Mouse (Mus musculus): Measurements from ENCODE around the gene Pwwp2b. TPM values are rescaled to one million over a fixed set of nuclear protein-coding genes. Genes with fewer than 3 reads are reported as not detected.

Gene Pwwp2b
- polyA plus RNA-seq, 1 experiment from 2014 or later: 8.7 TPM

DNA sequence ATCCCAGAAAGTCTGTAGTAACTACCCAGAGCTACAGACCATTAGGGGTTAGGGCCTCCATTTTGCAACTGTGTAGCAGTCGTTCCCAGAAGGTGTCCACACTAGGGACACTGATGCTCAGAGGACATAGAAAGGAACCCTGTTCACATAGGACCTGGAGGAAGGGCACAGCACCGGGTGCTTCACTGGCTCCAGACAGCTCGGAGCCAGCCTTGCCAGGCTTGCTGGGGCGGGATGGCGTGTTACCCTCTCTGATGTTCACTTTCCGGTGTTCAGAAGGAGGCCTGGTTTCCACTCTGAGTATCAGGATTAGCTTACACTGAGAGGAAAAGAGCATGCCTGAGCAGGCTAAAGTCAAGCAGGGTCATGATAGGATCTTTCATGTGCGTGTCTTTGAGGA is 32.3 kb upstream of the Pwwp2b start:
- ATAC-seq (replicated peaks; ENCODE audit: low FRiP score): no peak
- H3K4me1 ChIP-seq: peaks cover 32% of the 10 kb centered on the region
- no peak overlapping the region for H3K4me2 ChIP-seq
- no peak overlapping the region for H3K4me3 ChIP-seq (replicated peaks)
- no peaks in the 10 kb centered on the region for H3K36me3 ChIP-seq
- H3K9ac ChIP-seq: no peak overlapping the region
- H3K27me3 ChIP-seq: no peaks in the 10 kb centered on the region
- H3K9me3 ChIP-seq (replicated peaks): no peaks in the 10 kb centered on the region
- WGBS: 84% methylated on average over 7 of the region's 7 CpGs
- no peak overlapping the region for H3K27ac ChIP-seq

DNA sequence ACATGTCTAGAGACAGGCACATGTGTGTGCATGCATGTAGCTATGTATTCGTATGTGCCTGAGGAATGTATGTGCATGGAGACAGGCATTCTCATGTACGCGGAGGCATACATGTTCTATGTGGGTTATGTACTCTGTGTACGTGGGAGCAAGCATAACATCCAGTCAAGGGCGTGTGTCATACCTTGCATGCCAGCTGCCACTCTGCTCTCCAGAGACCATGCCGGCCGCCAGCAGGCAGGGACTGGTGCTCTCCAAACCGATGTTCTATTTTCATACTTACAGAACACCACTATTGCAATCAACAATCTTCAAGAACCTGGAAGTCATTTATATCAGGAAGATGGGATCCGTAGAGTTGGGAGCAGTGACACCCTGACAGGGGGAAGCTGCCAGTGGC is 31.8 kb upstream of the Pwwp2b start:
- Histone ChIP-seq H3K4me2 (no peak overlapping the region), H3K27me3 (no peaks in the 10 kb centered on the region), H3K27ac (no peak overlapping the region), H3K9ac (no peak overlapping the region), H3K4me1 (peaks cover 32% of the 10 kb centered on the region), H3K9me3 (replicated peaks) (no peaks in the 10 kb centered on the region), H3K4me3 (replicated peaks) (no peak overlapping the region), H3K36me3 (no peaks in the 10 kb centered on the region)
- WGBS: 87% methylated on average over 9 of the region's 9 CpGs
- no peak for ATAC-seq (replicated peaks; ENCODE audit: low FRiP score)

- Histone ChIP-seq H3K27ac (no peak overlapping the region), H3K4me2 (no peak overlapping the region), H3K4me3 (replicated peaks) (no peak overlapping the region), H3K4me1 (peaks cover 29% of the 10 kb centered on the region), H3K9ac (no peak overlapping the region), H3K9me3 (replicated peaks) (no peaks in the 10 kb centered on the region), H3K27me3 (no peaks in the 10 kb centered on the region), H3K36me3 (no peaks in the 10 kb centered on the region)
- 83% methylated on average over 7 of the region's 7 CpGs for WGBS
- ATAC-seq (replicated peaks; ENCODE audit: low FRiP score): no peak
These were observed 31.2 kb upstream of the Pwwp2b start for GRCm38 (mm10) chr7:139217046-139217445.

DNA sequence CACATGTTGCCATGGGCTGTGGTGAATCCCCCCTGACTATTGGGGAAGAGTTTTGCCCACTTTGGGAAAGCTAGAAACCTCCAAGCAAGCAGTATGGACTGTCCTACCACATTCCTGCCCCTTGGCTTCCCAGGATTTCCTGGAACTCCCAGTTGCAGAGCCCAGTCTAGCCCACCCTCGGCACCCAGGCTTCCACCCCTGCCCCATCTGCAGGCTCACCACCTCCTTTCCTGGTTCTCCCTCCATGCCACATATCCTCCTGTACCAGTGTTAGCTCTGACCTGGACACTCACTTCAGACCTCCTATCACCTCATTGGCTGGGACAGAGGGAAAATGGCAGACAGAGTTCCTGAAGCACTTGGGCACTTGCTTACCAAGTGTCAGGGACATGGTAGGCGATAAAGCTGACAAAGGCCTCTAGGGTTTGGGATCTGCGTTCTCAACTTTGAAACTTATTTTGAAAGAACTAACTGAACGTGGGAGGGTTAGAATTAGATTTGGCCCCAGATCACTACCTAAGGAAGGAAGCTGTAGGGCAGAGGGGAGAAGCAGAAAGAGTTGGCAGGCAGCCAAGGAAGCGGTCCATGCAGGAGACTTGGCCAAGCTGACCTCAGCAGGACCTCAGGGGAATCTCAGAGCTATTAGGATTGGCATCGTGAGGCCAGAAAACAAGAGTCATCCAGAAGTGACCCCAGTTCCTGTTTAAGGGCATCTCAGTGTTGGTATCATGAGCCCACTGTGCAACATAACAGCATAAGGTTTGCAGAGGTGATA is 29.5 kb upstream of the Pwwp2b start:
- Histone ChIP-seq H3K27ac (peak overlapping the region; percentile 37; the same call in 1 of the 2 replicates), H3K4me3 (replicated peaks) (no peak overlapping the region), H3K9ac (no peak overlapping the region), H3K36me3 (no peaks in the 10 kb centered on the region), H3K27me3 (no peaks in the 10 kb centered on the region), H3K4me1 (peaks cover 18% of the 10 kb centered on the region), H3K9me3 (replicated peaks) (no peaks in the 10 kb centered on the region), H3K4me2 (no peak overlapping the region)
- 46% methylated on average over 6 of the region's 6 CpGs for WGBS
- ATAC-seq (replicated peaks; ENCODE audit: low FRiP score): no peak

GRCm38 (mm10) chr7:139219486-139219885 is 28.8 kb upstream of the Pwwp2b start:
- Histone ChIP-seq H3K27me3 (no peaks in the 10 kb centered on the region), H3K9me3 (replicated peaks) (no peaks in the 10 kb centered on the region), H3K4me2 (no peak overlapping the region), H3K4me3 (replicated peaks) (no peak overlapping the region), H3K9ac (no peak overlapping the region), H3K27ac (no peak overlapping the region), H3K36me3 (no peaks in the 10 kb centered on the region), H3K4me1 (peaks cover 19% of the 10 kb centered on the region)
- ATAC-seq (replicated peaks; ENCODE audit: low FRiP score): no peak
- 82% methylated on average over 5 of the region's 5 CpGs for WGBS

DNA sequence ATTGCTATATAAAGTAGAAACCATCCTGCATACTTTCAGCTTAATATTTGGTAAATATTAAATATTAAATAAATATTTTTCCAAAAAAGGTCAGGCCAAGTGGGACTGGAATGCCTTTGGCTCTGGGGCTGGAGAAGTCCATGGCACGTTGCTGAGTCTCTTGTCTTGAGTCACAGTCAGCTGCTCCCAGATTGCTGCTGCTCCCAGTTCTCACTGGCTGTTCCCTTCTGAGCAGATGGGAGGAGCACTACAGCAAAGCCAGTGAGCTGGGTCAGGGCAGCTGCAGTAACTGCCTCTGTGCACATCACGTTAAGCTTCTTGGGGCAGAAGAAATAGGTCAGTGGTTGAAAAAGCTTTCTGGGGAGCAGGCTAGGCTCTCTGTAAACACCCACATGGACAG is 28.0 kb upstream of the Pwwp2b start:
- Histone ChIP-seq H3K27me3 (no peaks in the 10 kb centered on the region), H3K4me3 (replicated peaks) (no peak overlapping the region), H3K9ac (no peak overlapping the region), H3K4me1 (peaks cover 27% of the 10 kb centered on the region), H3K9me3 (replicated peaks) (no peaks in the 10 kb centered on the region), H3K36me3 (no peaks in the 10 kb centered on the region), H3K4me2 (no peak overlapping the region), H3K27ac (no peak overlapping the region)
- WGBS: 28% methylated on average over 2 of the region's 2 CpGs
- no peak for ATAC-seq (replicated peaks; ENCODE audit: low FRiP score)

DNA sequence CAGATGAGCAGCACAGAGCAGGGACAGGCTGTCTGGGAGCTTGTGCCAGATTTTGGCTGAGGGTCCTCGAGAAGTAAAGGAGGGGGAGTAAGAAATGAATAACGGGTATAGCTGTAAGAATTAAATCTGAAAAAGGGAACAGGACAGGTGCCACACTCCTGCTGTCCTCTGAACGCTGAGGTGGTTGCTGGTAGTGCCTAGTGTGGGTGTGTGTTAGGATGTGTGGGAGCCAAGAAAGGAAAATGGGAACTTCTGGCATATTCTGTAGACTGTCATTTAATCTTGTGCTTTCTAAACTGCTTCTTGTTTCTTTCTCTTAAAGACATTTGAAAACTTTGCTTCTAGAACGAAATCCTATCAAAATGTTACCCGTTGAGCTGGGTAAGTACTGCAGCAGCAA is 27.2 kb upstream of the Pwwp2b start:
- no peak for ATAC-seq (replicated peaks; ENCODE audit: low FRiP score)
- H3K27me3 ChIP-seq: no peaks in the 10 kb centered on the region
- H3K27ac ChIP-seq: no peak overlapping the region
- no peaks in the 10 kb centered on the region for H3K36me3 ChIP-seq
- H3K4me2 ChIP-seq: no peak overlapping the region
- no peaks in the 10 kb centered on the region for H3K9me3 ChIP-seq (replicated peaks)
- 79% methylated on average over 5 of the region's 5 CpGs for WGBS
- peaks cover 29% of the 10 kb centered on the region for H3K4me1 ChIP-seq
- no peak overlapping the region for H3K9ac ChIP-seq
- no peak overlapping the region for H3K4me3 ChIP-seq (replicated peaks)

- Histone ChIP-seq H3K27me3 (no peaks in the 10 kb centered on the region), H3K4me3 (replicated peaks) (no peak overlapping the region), H3K27ac (no peak overlapping the region), H3K4me2 (no peak overlapping the region), H3K9ac (no peak overlapping the region), H3K36me3 (no peaks in the 10 kb centered on the region), H3K4me1 (peaks cover 29% of the 10 kb centered on the region), H3K9me3 (replicated peaks) (no peaks in the 10 kb centered on the region)
- WGBS: 85% methylated on average over 2 of the region's 2 CpGs
- ATAC-seq (replicated peaks; ENCODE audit: low FRiP score): no peak
These were observed 26.4 kb upstream of the Pwwp2b start for GRCm38 (mm10) chr7:139221856-139222255.

GRCm38 (mm10) chr7:139222341-139222740 is 25.9 kb upstream of the Pwwp2b start:
- Histone ChIP-seq H3K36me3 (no peaks in the 10 kb centered on the region), H3K4me2 (no peak overlapping the region), H3K9me3 (replicated peaks) (no peaks in the 10 kb centered on the region), H3K4me3 (replicated peaks) (no peak overlapping the region), H3K27ac (no peak overlapping the region), H3K27me3 (no peaks in the 10 kb centered on the region), H3K9ac (no peak overlapping the region), H3K4me1 (peaks cover 29% of the 10 kb centered on the region)
- WGBS: 79% methylated on average over 4 of the region's 4 CpGs
- ATAC-seq (replicated peaks; ENCODE audit: low FRiP score): no peak

DNA sequence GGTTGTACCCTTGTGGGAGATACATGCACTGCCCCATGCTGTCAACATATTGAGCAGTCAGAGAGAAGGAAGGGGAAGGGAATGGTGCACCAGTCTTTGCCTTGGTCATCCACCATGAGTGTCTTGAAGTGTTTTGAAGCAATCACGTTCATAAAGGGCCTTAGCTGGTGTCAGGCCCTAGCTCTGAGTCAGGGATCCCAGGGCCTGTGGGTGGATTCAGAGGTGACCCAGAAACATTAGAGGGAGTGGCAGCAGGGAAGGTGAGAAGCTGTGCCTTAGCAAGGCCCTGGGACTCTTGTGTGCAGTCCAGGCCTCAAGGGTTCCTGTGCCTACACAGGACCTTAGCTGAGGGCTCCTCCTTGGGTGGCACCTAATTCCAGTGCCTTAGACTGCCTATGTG is 24.2 kb upstream of the Pwwp2b start:
- H3K9me3 ChIP-seq (replicated peaks): no peaks in the 10 kb centered on the region
- peaks cover 26% of the 10 kb centered on the region for H3K4me1 ChIP-seq
- H3K9ac ChIP-seq: no peak overlapping the region
- no peaks in the 10 kb centered on the region for H3K36me3 ChIP-seq
- no peak for ATAC-seq (replicated peaks; ENCODE audit: low FRiP score)
- WGBS: 77% methylated on average over 1 of the region's 1 CpGs
- no peak overlapping the region for H3K4me3 ChIP-seq (replicated peaks)
- no peaks in the 10 kb centered on the region for H3K27me3 ChIP-seq
- H3K27ac ChIP-seq: no peak overlapping the region
- H3K4me2 ChIP-seq: no peak overlapping the region

DNA sequence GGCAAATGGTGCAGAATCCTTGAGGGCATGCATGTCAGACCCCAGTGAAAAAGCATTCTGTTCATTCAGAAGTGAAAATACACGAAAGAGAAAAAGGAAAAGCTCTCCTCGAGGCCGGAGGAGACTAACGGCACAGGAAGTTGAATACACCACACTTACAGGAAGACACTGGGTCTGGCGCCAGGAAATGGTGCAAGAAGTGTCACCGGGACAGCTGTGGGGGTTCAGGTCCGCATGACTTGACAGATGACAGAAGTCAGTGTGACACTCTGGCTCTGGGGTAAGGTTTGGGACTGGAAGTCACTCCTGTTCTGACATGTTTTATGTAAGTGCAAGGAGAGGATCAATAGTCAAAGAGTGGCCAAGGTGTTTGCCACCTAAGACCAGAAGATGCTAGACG is 23.6 kb upstream of the Pwwp2b start:
- H3K27me3 ChIP-seq: no peaks in the 10 kb centered on the region
- no peak for ATAC-seq (replicated peaks; ENCODE audit: low FRiP score)
- no peaks in the 10 kb centered on the region for H3K36me3 ChIP-seq
- no peak overlapping the region for H3K4me3 ChIP-seq (replicated peaks)
- H3K9me3 ChIP-seq (replicated peaks): no peaks in the 10 kb centered on the region
- H3K4me1 ChIP-seq: peaks cover 23% of the 10 kb centered on the region; the same call in 1 of the 2 replicates
- WGBS: 57% methylated on average over 8 of the region's 8 CpGs
- H3K4me2 ChIP-seq: no peak overlapping the region
- peak overlapping the region; percentile 23; the same call in 1 of the 2 replicates for H3K27ac ChIP-seq
- no peak overlapping the region for H3K9ac ChIP-seq

DNA sequence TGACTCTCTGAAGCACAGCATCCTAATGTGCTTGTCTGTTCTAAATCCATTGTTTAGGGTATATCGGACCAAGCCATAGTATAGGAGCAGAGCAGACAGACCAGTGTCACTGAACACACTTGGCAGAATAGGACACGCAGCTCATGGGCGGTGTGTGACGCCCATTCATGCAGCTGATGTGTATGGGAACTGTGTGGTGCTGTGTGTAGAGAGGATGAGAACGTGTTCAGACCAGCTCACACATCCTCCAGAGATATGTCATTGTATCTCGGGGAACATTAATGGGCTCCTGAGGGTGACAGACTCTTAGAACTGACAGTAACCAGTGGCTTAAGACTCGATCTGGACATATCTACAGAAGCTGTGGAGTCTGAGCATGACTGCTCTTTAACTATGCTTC is 21.9 kb upstream of the Pwwp2b start:
- H3K4me2 ChIP-seq: no peak overlapping the region
- H3K9me3 ChIP-seq (replicated peaks): no peaks in the 10 kb centered on the region
- 89% methylated on average over 7 of the region's 7 CpGs for WGBS
- peaks cover 23% of the 10 kb centered on the region; the same call in 1 of the 2 replicates for H3K4me1 ChIP-seq
- H3K27ac ChIP-seq: no peak overlapping the region
- H3K36me3 ChIP-seq: no peaks in the 10 kb centered on the region
- no peak overlapping the region for H3K4me3 ChIP-seq (replicated peaks)
- no peak overlapping the region for H3K9ac ChIP-seq
- no peaks in the 10 kb centered on the region for H3K27me3 ChIP-seq
- ATAC-seq (replicated peaks; ENCODE audit: low FRiP score): no peak

Measured in kidney, embryonic 15.5 days (tissue).